In the genomic region with DNA sequence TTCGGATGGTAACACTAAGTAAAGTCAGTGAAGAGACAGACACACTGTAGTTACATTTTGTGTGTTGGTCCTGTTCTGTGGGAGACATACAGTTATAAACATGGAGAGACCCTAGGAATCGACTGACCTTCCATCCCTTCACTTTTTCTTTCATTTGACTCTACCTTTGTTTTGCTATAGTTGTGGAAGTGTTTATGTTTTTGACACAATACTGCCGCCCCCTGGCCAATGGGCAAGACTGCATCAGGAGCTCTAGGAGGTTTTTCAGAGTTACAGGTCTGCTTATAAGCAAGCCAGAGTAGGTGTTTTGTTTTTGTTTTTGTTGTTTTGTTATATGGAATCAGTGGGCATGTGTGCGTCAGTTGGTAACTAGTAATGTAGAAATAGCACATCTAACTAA, we compare ENCODE assay signal across 8 mouse cellular contexts.
A peak's percentile ranks its signal among the peaks of the same experiment; 100 is the strongest.
DNase-seq lines count a peak whose midpoint lies in the region; ATAC-seq and TF ChIP-seq lines count a peak whose summit lies in the region.

No protein-coding gene starts in this region.

- H3K4me2 ChIP-seq in liver, embryonic 11.5 days: no peak overlapping the region

- no peak for ATAC-seq in liver, embryonic 11.5 days (replicated peaks; ENCODE audit: low FRiP score)
- ATAC-seq in activated CD4-positive, CD25-positive, alpha-beta regulatory T cell, adult 4 months: peak; percentile 69
- ATAC-seq in hematopoietic stem cell, adult 5-6 weeks (replicated peaks in 1 of 2; ENCODE audit: insufficient read depth in 1 of 2, low FRiP score in 2 of 2, low TSS enrichment in 1 of 2, low read depth in 1 of 2, poor library complexity in 2 of 2, severe bottlenecking in 2 of 2): peak; percentile 60 to 61; a peak in 2 of 4 replicates

- DNase-seq in liver: peak; percentile 75
- DNase-seq in liver, embryonic 11.5 days (ENCODE audit: low spot score): no peak
- peak; percentile 65 for DNase-seq in left cerebral cortex, postnatal 4 days
- peak; percentile 50 for DNase-seq in retina, adult 2 months (ENCODE audit: low read depth, low spot score)
- peak; percentile 62 to 69 for DNase-seq in thymus, postnatal 36 days

- H3K27me3 ChIP-seq in liver, embryonic 11.5 days (replicated peaks; ENCODE audit: control insufficient read depth, insufficient read depth, low read length): no peaks in the 10 kb centered on the region

- intact Hi-C loops in left cerebral cortex, postnatal 4 days (cut with DNase I): loop anchor here (5.0 to 10.0 kb wide), 3 partner anchors 118 to 208 kb away; a partner anchor contains a TSS

- peak; percentile 81 for TF ChIP-seq CTCF in cortical plate, adult 2 months (IDR thresholded peaks at IDR 0.05; ENCODE audit: extremely low read depth, insufficient read depth, low read length)

- H3K9ac ChIP-seq in liver, embryonic 11.5 days (ENCODE audit: low read depth, low read length): no peak overlapping the region

- H3K4me3 ChIP-seq in liver, embryonic 11.5 days (ENCODE audit: low read depth, low read length): no peak overlapping the region
- H3K4me3 ChIP-seq in cortical plate, adult 2 months (ENCODE audit: insufficient read depth, low read length): no peak overlapping the region

- H3K4me1 ChIP-seq in liver, embryonic 11.5 days (replicated peaks; ENCODE audit: control insufficient read depth, insufficient read depth, low read length): peaks cover 23% of the 10 kb centered on the region
- H3K4me1 ChIP-seq in cortical plate, adult 2 months (ENCODE audit: control insufficient read depth, insufficient read depth, low read length): peaks cover 4% of the 10 kb centered on the region

- H3K36me3 ChIP-seq in liver, embryonic 11.5 days (ENCODE audit: control insufficient read depth, insufficient read depth, low read length): no peaks in the 10 kb centered on the region

- 52% methylated on average over 4 of the region's 4 CpGs for WGBS in liver, embryonic 11.5 days

- no peaks in the 10 kb centered on the region for H3K9me3 ChIP-seq in liver, embryonic 11.5 days (ENCODE audit: control insufficient read depth, low read length)

- H3K27ac ChIP-seq in liver, embryonic 11.5 days (ENCODE audit: low read depth, low read length): no peak overlapping the region
- H3K27ac ChIP-seq in cortical plate, adult 2 months (ENCODE audit: insufficient read depth, low read length): no peak overlapping the region

- TF ChIP-seq POLR2A in cortical plate, adult 2 months (IDR thresholded peaks at IDR 0.05; ENCODE audit: extremely low read depth, insufficient read depth, low read length): no peak
